Mouse (Mus musculus) hindbrain, embryonic 16.5 days (tissue): ENCODE data around the gene Trpm8. TPM values are rescaled to one million over a fixed set of nuclear protein-coding genes. Genes with fewer than 3 reads are reported as not detected.
A peak's percentile ranks its signal among the peaks of the same experiment; 100 is the strongest.

Experiments used
- ATAC-seq: fragments of 200-750 bp; cut with Nextera tagmentation; 2 replicates; pipeline ENCODE4 v1.8.0; 2017; ENCODE audit warnings: moderate TSS enrichment, moderate library complexity
- H3K27ac ChIP-seq: fragments of 300-500 bp; sonication (generic); 2 replicates; pipeline ENCODE4 v1.5.1; 2014; ENCODE audit warnings: low read depth, mild to moderate bottlenecking, control low read depth, low read length, moderate library complexity
- H3K27me3 ChIP-seq: fragments of 300-500 bp; sonication (generic); replicated peaks from 2 replicates; pipeline ENCODE4 v1.6.1; 2014; ENCODE audit warnings: low read length; ENCODE audit not compliant: control insufficient read depth, insufficient read depth
- H3K36me3 ChIP-seq: fragments of 300-500 bp; sonication (generic); 2 replicates; pipeline ENCODE4 v1.6.1; 2014; ENCODE audit warnings: mild to moderate bottlenecking, low read length, moderate library complexity, mixed read lengths; ENCODE audit not compliant: control insufficient read depth, insufficient read depth
- H3K4me1 ChIP-seq: fragments of 300-500 bp; sonication (generic); 2 replicates; pipeline ENCODE4 v1.6.1; 2014; ENCODE audit warnings: low read depth, low read length; ENCODE audit not compliant: control insufficient read depth, insufficient read depth
- H3K4me2 ChIP-seq: fragments of 300-500 bp; sonication (generic); 2 replicates; pipeline ENCODE4 v1.6.1; 2014; ENCODE audit warnings: mild to moderate bottlenecking, low read length, control low read depth, moderate library complexity
- H3K4me3 ChIP-seq: fragments of 300-500 bp; sonication (generic); 2 replicates; pipeline ENCODE4 v1.5.1; 2014; ENCODE audit warnings: mild to moderate bottlenecking, low read length, control low read depth, moderate library complexity
- H3K9ac ChIP-seq: fragments of 300-500 bp; sonication (generic); 2 replicates; pipeline ENCODE4 v1.6.1; 2014; ENCODE audit warnings: low read depth, mild to moderate bottlenecking, control low read depth, low read length, moderate library complexity
- H3K9me3 ChIP-seq: fragments of 300-500 bp; sonication (generic); 2 replicates; pipeline ENCODE4 v1.6.1; 2014; ENCODE audit warnings: mild to moderate bottlenecking, low read length, moderate library complexity; ENCODE audit not compliant: control insufficient read depth
- WGBS: fragments of 180-500 bp; shearing (Covaris S2); extraction: QIAGEN DNeasy Blood & Tissue Kit; methylation state at CpG from one replicate; pipeline ENCODE4 v1.1.7; 2014; 5-methylcytosine and 5-hydroxymethylcytosine counted together
- polyA plus RNA-seq: library from polyadenylated mRNA; unstranded; fragments of >200 nt; fragmentation: Nextera tagmentation; extraction: Ambion mirVana; gene quantifications from 2 replicates; pipeline ENCODE4 v1.2.1, GENCODE M21; 2015

The Trpm8 gene
- polyA plus RNA-seq, 1 experiment from 2014 or later, result 0.10 TPM

GRCm38 (mm10) chr1:88342615-88343014 lies 65.2 kb downstream of the Trpm8 start:
- WGBS, result 88% methylated on average over 3 of the region's 3 CpGs
- no peak overlapping the region for H3K27ac ChIP-seq
- ATAC-seq, result no peak
- H3K4me3 ChIP-seq, result no peak overlapping the region
- H3K4me2 ChIP-seq, result no peak overlapping the region
- no peaks in the 10 kb centered on the region for H3K36me3 ChIP-seq
- H3K4me1 ChIP-seq, result no peaks in the 10 kb centered on the region
- H3K9ac ChIP-seq, result no peak overlapping the region
- H3K9me3 ChIP-seq, result no peaks in the 10 kb centered on the region
- H3K27me3 ChIP-seq, result no peaks in the 10 kb centered on the region

DNA sequence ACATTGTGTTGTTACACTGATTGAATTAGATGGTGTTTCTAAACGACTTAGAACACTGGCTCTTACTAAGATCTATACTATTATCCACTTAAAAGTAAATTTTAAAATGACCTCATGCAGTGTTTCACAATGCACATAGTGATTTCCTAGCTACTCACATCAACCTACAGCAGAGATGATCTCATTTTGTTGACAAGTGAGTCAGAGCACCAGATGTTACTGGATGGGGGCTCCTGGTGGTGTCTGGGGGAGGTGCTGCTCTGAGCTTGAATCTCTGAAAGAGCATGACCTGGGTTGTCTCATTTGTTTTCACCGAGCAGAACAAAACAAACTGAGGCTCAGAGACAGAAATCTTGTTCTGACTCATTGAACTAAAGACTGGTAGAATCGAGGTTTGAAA lies 68.1 kb downstream of the Trpm8 start:
- H3K27ac ChIP-seq, result no peak overlapping the region
- WGBS, result 14% methylated on average over 3 of the region's 3 CpGs
- no peak overlapping the region for H3K9ac ChIP-seq
- no peaks in the 10 kb centered on the region for H3K4me1 ChIP-seq
- no peak overlapping the region for H3K4me2 ChIP-seq
- H3K36me3 ChIP-seq, result no peaks in the 10 kb centered on the region
- no peak overlapping the region for H3K4me3 ChIP-seq
- no peaks in the 10 kb centered on the region for H3K27me3 ChIP-seq
- no peak for ATAC-seq
- no peaks in the 10 kb centered on the region for H3K9me3 ChIP-seq

GRCm38 (mm10) chr1:88348496-88349005 lies 71.1 kb downstream of the Trpm8 start:
- Histone ChIP-seq H3K4me2 (no peak overlapping the region), H3K27ac (no peak overlapping the region), H3K4me1 (no peaks in the 10 kb centered on the region), H3K9me3 (no peaks in the 10 kb centered on the region), H3K27me3 (no peaks in the 10 kb centered on the region), H3K4me3 (no peak overlapping the region), H3K9ac (no peak overlapping the region), H3K36me3 (no peaks in the 10 kb centered on the region)
- WGBS, result 86% methylated on average over 5 of the region's 5 CpGs
- no peak for ATAC-seq

DNA sequence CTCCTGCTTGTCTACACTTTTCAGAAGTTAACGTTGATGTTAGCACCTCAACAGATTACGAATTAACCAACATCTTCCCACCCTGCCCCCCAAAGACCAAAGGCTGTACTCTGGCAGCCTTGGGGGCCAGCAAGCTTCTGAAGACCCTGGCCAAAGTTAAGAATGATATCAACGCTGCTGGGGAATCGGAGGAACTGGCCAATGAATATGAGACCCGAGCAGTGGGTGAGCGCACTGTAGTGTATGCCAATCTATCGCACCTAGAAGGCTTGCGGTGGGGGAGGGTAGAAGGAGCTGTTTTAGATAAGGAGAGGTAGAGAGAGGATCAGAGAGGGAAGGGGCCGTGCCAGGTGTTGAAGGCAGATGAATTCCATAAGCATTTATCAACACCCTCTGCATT lies 73.3 kb downstream of the Trpm8 start:
- H3K4me1 ChIP-seq, result no peaks in the 10 kb centered on the region
- no peaks in the 10 kb centered on the region for H3K9me3 ChIP-seq
- H3K27me3 ChIP-seq, result no peaks in the 10 kb centered on the region
- WGBS, result 96% methylated on average over 9 of the region's 9 CpGs
- no peak overlapping the region for H3K9ac ChIP-seq
- H3K36me3 ChIP-seq, result no peaks in the 10 kb centered on the region
- ATAC-seq, result no peak
- H3K4me3 ChIP-seq, result no peak overlapping the region
- H3K27ac ChIP-seq, result no peak overlapping the region
- no peak overlapping the region for H3K4me2 ChIP-seq

GRCm38 (mm10) chr1:88355025-88355424 lies 77.6 kb downstream of the Trpm8 start:
- H3K9ac ChIP-seq, result no peak overlapping the region
- H3K27me3 ChIP-seq, result no peaks in the 10 kb centered on the region
- no peak overlapping the region for H3K27ac ChIP-seq
- ATAC-seq, result no peak
- H3K36me3 ChIP-seq, result no peaks in the 10 kb centered on the region
- H3K4me2 ChIP-seq, result no peak overlapping the region
- no peaks in the 10 kb centered on the region for H3K9me3 ChIP-seq
- H3K4me3 ChIP-seq, result no peak overlapping the region
- H3K4me1 ChIP-seq, result no peaks in the 10 kb centered on the region
- 96% methylated on average over 12 of the region's 12 CpGs for WGBS

DNA sequence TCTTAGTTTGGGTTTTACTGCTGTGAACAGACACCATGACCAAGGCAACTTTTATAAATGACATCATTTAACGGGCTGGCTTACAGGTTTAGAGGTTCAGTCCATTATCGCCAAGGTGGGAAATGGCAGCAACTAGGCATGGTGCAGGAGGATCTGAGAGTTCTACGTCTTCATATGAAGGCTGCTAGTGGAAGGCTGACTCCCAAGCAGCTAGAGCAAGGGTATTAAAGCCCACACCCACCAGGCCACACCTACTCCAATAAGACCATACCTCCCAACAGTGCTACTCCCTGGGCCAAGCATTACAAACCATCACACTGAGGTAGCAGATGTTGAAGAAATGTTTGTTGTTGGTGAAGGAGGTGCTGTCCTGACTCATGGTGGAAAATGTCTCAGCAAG lies 78.2 kb downstream of the Trpm8 start:
- no peaks in the 10 kb centered on the region for H3K9me3 ChIP-seq
- H3K4me3 ChIP-seq, result no peak overlapping the region
- no peaks in the 10 kb centered on the region for H3K36me3 ChIP-seq
- no peaks in the 10 kb centered on the region for H3K4me1 ChIP-seq
- ATAC-seq, result no peak
- H3K4me2 ChIP-seq, result no peak overlapping the region
- no peak overlapping the region for H3K27ac ChIP-seq
- 96% methylated on average over 3 of the region's 3 CpGs for WGBS
- no peak overlapping the region for H3K9ac ChIP-seq
- H3K27me3 ChIP-seq, result no peaks in the 10 kb centered on the region

- no peak overlapping the region for H3K4me2 ChIP-seq
- H3K36me3 ChIP-seq, result no peaks in the 10 kb centered on the region
- no peak overlapping the region for H3K27ac ChIP-seq
- WGBS, result 92% methylated on average over 6 of the region's 6 CpGs
- no peak overlapping the region for H3K9ac ChIP-seq
- H3K4me3 ChIP-seq, result no peak overlapping the region
- no peaks in the 10 kb centered on the region for H3K27me3 ChIP-seq
- no peaks in the 10 kb centered on the region for H3K9me3 ChIP-seq
- no peaks in the 10 kb centered on the region for H3K4me1 ChIP-seq
- no peak for ATAC-seq
Observed at GRCm38 (mm10) chr1:88356616-88357015, 79.2 kb downstream of the Trpm8 start.

DNA sequence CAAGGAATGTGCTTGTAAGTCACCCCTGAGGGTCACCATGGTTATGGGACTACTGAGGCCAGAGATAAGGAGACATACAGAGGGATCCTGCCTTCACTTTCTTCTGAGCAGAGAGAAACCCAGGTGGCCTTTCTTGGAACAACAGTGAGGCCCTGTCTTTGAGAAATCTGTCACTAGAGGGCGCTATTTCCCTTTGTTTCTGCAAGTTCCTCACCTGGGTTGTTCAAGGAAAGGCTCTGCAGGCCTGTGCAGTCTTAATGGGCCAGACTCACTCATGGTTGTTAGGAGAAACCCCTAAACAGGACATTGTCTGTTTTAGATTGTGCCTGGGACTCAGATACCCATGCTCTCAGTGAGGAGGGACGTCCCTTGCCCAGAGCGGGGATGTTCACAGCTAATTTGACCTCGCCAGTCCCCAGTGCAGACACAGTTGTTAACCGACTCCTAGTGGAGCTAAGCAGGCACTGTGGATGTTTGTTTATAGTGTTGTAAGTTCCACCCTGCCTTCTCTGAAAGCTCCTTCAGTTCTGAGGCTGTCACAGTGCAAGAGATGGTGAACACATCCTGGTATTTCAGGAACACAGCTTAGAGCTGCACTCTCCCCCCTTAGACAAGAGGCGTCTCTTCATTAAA lies 80.1 kb downstream of the Trpm8 start:
- Histone ChIP-seq H3K27ac (peak overlapping the region; percentile 4; the same call in 1 of the 2 replicates), H3K9me3 (no peaks in the 10 kb centered on the region), H3K4me2 (no peak overlapping the region), H3K4me1 (no peaks in the 10 kb centered on the region), H3K27me3 (no peaks in the 10 kb centered on the region), H3K4me3 (no peak overlapping the region), H3K36me3 (no peaks in the 10 kb centered on the region), H3K9ac (0 out of 2 replicates have a peak overlapping the region, but pooled peaks have one; percentile 28)
- ATAC-seq, result peak; percentile 86
- 55% methylated on average over 6 of the region's 6 CpGs for WGBS

DNA sequence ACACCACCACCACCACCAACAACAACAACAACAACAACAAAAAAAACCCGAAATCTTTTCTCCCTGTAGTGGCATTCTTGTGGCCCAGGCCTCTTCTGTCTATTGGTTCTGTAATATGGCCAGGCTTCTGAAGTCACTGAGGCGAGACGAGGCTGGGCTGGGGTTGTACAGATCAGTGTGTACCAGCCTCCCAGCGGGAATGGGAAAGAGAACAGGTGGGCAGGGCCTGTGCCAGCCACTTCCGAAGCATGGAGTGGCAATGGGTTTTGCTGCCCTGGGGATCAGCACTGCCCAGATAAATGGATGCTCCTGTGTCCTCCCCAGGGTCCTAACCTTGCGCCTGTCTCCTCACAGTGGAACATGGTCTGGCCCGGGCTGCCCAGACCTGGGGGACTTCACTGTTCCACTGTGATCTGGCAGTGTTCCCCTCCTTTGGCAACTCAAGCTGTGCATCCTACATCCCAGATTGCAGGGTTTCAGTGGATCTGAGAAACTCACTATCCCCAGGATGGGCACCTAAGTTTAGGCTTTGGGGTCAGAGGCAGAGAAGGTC lies 80.7 kb downstream of the Trpm8 start:
- H3K4me2 ChIP-seq, result no peak overlapping the region
- no peaks in the 10 kb centered on the region for H3K4me1 ChIP-seq
- peak; percentile 40; the same call in 1 of the 2 replicates for ATAC-seq
- WGBS, result 72% methylated on average over 7 of the region's 7 CpGs
- no peaks in the 10 kb centered on the region for H3K9me3 ChIP-seq
- no peaks in the 10 kb centered on the region for H3K27me3 ChIP-seq
- H3K27ac ChIP-seq, result no peak overlapping the region; the same call in 1 of the 2 replicates
- H3K4me3 ChIP-seq, result no peak overlapping the region
- H3K36me3 ChIP-seq, result no peaks in the 10 kb centered on the region
- H3K9ac ChIP-seq, result no peak overlapping the region
